Mouse (Mus musculus) adrenal gland, adult 8-10 months (tissue): ENCODE data around the gene Itgb6. TPM values are rescaled to one million over a fixed set of nuclear protein-coding genes. Genes with fewer than 3 reads are reported as not detected.

Experiments
- DNase-seq: peaks from one replicate; pipeline ENCODE4 v3.0.0; 2022
- total RNA-seq, 4 experiments: library from RNA; stranded (reverse); gene quantifications; 2 replicates each; pipeline ENCODE4 v1.2.4; 2022

Itgb6 gene
- total RNA-seq, 4 experiments from 2014 or later, result not detected

DNA sequence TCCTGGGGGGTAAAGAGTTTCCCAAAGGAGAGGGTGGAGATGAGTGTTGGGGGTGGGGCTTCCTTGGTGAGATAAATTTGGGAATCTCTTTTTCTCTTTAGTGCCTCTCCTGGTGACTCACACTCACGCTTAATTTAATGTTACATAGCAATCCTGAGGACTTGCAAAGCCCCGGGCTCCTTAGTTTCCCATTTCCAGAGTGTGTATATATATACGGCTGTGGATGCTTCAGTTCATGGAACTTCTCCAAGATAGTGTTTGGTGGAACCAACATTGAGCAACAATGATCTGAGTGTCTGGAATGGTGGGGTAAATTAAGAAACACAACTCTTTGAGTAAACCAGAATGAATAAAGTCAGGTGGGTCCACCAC, 108.6 kb downstream of the Itgb6 start:
- no peak for DNase-seq

DNA sequence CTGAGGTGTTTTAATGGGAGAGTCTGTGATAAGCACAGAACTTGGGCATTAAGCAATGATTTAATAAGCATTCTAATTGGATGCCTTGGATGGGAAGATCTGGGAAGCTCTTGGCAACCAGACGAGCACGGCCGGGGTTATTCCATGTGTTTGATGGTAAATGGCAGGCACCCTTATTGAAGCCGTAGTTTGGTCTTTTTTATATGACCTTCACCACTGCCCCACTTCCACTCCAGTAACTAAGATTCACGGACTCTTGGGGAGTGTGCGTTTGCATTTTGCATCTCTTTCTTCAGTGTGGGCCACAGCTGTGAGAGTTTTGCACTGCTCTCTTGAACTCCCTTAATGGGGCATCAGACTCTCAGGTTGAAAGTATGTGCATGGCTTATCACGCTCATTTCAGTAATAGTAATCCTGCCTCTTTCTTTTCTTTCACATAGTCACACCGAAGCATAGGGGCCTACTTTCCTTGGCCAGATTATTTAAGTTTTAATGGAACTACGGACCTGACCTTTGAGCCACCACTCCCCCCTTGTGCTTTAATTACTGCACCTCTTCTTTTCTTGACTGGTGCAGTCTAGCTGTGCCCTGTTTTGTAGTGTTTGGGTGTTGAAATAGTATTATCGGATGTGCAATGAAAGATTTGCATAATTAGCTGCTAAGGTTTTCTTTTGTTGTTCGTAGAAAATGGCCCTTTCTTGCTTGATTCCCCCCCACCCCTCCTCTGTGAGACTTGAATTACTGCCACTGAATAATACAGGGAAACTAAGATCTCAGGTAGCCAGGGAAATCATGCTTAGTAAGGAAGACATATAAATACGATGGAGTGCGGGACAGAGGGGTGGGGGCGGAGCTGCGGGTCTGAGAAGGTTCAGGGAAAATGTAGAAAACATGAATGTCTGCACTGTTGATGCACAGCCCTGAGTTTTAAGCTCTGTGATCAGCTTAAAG, 109.3 kb downstream of the Itgb6 start:
- DNase-seq, result no peak

DNA sequence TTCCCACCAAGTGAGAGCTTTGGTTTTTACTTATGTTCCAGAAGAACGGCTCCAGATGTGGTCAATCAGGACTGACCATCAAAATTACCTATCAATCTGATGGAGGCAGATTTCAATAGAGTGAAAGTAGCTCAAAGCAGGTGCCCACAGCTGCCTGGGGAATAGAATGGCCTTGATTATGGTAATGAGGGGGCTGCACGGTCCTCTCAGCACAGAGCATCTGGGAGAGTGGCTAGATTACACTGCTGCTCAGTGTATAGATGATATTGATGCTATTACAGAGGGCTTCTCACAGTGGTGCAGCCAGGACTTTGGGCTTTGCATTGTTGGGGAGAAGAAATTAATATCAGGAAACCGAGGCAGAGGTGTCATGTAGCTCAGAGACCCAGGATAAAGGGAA, 110.8 kb downstream of the Itgb6 start:
- no peak for DNase-seq

DNA sequence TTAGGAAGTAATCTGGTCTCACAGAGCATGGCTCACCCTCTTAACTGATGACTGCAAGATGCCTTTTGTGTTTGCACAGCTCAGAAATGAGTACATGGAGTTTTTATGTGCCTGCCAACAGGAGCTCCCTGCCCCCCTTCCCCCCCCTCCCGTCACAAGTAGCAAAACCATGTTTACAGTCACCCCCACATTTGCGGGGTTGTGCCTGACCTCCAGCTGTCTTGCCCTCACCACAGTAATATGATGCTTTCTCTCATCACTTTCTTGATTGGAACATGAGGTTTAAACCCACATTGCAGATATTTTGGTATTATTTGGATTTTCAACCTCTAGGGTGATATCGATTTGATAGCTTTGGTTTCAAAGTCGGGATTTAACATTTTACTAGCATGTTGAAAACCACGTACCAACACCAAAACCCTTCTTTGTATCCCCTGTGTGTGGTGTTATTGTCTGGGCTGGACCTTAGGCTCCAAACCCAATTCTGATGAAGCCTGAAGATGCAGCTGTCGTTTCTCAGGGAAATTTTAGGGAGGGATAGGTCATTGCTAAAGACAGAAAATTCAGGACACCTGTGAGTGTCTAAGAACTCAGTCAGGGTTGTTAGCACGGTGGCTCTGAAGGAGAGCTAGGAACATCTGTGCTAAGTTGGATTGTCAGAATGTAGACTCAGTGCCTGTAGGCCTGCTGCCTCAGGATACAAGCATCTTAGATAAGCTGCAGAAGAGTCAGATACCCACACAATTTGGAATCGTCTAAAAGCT, 112.8 kb downstream of the Itgb6 start:
- DNase-seq, result no peak

DNA sequence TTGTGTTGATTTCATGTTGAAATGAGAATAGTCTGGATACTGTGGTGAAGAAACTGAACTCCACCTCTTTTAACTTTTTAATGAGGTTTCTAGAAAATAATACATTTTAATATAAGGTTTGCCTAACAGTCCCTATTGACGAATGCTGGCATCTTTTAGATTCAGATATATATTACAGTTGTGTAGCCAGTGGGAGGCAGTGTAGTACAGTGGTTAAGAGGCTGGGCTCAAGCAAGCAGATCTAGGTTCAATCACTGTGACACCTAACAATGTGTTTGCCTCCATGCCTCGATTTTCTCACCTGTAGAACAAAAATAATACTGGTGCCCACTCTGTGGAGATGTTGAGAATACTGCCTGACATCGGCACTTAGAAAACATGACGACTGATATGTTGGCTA, 114.5 kb downstream of the Itgb6 start:
- DNase-seq, result no peak

DNA sequence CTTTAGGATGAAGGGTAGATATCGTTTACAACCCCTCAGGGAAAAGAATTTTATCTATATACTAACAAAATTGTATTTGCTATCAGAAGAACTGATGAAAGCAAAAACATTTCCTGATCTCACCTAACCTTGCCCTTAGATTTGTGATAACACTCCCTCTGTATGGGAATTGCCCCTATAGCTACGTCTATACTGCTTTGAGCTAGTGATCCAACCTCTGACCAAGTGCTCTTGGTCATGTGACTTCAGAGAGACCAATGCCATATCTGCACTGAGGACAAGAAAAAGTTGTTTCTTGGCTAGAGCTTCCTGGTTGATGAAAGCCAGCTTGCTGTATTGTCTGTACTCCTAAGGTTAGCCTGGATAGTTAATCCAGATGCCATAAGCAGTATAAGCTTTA, 121.1 kb downstream of the Itgb6 start:
- no peak for DNase-seq

DNA sequence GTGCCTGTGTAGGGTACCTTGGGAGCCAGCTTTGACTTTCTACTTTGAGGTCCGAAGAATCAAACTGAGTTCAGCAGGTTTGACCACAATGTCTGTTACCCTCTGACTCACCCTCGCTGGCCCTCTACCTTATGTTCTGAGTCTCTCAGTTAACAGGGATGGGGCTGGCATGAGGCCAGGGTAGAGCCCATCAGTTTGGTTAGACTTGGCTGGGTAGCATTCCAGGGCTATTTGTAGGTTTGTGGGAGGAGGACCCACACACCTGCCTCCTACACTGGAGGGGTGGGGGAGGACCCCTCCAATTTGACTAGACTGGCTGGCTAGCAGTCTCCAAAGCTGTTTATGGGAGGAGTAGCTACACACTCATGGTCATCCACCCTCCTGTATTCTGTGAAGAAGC, 121.6 kb downstream of the Itgb6 start:
- DNase-seq, result no peak

DNA sequence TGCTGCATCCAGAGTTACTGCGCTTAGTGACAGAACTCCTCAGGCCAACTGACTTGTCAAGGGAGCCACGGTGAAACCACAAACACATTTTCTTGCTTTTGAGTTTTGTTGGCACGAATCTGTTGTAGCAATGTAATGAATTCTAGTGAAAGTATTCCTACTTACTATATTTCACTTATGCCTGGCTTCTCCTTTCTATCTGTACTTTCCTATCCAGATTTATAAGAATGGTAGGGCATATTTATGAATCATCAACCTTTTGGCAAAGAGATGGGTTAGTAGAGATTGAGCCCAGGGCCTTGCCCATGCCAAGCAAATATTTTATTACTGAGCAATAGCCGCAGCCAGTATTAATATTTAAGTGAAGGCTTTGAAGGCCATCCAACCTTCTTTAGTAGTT, 139.0 kb downstream of the Itgb6 start:
- DNase-seq, result no peak

DNA sequence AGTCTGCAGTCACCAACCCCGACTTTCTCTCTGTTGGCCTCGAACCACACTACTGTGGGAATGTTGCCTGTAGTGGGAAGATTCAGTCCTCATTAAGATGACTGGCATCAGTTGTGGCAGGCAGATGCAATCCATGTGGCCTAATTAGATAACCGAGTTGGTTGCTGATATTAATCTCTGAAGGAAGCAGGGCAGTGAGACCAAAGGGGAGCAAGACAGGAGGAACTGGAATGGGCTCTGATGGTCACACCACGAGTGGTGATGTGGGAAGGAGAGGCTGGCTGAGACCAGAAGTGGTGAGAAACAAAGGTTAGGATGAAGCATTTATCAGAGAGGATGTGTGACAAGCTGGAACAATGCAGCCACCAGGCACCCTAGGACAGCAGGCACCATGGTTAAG, 167.9 kb downstream of the Itgb6 start:
- DNase-seq, result no peak

DNA sequence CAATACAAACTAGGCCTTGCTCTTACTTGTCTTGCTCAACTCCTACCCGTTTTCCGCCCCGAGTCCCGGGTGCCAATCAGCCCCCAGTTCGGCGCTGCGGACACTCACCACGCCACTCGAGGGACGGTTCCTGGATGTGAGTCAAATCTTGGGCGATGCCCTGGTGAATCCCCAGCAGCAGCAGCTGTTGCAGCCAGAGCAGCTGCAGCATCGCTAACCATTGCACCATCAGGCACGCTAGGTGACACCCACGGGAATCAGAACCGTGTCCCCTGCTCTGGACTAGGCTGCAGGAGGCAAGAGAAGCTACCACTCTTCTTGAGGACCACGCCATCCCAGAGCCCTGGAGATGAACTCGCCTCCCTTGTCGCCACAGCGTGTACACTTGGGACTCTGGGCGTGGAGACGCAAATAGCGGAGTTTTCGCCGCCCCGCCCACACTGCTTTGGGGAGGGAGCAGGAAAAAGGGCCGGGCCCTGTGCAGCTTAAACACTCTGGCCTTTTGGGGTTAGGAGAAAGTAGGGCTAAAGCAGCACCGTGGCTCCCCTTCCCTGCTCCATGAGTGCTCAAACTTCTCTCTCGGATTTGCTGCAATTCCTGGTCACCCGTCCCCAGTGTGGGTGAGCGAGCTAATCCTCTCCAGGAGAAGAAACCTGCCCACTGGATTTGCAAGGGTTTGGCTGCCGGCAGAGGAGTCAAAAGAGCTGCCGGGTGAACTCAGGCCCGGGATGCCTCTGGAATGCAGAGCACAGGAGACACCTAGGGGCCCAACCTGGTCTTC, 169.4 kb downstream of the Itgb6 start, which contains the start of gene Pla2r1:
TSS of gene Pla2r1 (minus strand) at position 407 of the 781 bp plus-strand sequence.
- peak; percentile 44 for DNase-seq

DNA sequence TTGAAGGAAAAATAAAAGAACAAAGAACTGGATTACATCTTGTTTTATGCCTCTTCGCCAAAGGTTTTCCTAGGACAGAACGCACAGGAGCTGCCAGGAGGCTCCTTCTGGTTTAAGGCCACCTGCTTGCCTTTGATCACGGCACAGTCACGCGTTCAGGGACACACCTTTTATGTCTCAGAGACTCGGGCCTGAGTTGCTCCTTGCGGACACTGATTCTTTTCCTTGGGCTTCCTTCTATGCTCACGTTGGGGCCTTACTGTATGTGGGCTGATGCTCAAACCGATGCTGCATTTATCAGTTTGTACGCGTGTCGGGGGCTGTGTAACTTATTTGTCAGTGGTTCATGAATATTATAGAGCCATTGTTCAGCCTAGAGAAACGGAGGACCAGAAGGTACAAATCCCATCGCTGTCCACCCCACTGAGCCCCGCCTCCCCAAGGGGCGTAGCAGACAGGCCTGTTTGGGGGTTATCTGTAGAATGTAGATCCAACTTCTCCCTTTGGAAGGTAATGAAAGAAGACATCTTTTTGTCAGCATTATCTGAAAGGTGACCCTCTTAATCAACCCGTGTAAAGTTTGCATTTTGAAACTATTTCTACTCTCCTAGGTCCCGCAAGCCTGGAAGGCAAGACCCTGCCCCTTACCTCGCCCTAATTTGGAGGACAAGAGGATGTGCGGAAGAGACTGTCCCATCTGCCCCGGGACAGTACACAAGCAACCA, 170.1 kb downstream of the Itgb6 start:
- no peak for DNase-seq

DNA sequence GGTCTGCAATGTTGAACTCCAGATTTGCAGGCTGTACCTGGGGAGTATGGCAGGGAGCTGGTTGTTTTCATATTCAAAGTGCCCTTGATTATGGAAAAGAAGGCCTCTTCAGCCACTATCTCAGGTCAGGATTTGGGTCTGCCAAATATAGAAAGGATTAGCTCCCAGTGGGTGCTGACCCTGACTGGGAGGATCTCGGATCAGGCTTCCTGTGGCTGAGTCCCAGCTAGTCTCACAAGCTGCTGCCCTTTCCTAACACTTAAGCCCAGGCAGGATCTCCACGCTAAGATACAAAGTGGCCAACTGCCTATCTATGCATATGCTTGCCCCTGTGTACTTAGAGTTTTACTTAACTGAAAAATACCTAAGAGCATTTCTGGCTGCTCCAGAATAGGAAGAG, 170.8 kb downstream of the Itgb6 start:
- DNase-seq, result no peak

DNA sequence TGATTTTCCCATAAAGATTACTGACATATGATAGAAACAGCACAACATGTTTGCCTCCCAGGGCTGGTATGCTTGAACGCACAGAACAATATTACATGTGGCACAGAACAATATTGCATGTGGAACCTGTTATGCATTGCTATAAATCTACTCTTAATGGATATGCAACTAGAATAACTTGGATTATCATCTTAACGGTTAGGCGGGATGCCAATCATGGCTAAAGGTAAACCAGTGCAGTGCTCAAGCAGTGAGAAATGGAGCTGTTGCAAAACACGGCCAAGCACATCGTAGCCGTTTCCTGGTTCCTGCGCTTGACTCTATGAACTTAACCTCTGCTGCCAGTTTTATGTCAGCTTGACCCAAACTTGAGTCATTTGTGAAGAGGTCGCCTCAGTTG, 171.9 kb downstream of the Itgb6 start:
- no peak for DNase-seq

DNA sequence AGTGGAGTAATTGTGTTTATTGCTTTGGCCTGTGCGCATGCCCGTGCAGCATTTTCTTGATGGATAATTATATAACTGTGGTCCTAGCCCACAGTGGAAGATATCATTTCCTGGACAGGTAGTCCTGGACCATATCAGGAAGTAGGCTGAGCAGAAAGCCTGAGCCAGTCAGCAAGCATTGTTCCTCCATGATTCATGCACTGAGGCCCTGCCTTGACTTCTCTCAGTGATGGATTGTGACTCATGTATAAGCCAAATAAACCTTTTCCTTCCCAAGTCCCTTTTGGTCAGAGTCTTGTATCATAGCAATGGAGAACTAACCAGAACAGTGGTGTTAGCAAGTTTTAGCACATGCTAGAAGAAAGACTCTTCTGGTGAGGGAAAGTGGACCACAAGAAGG, 172.6 kb downstream of the Itgb6 start:
- DNase-seq, result no peak

Other genes with a start within 250 kb of the Itgb6 start
- gene Pla2r1, start 169.3 kb downstream of the Itgb6 start, total RNA-seq, result 10 to 100 TPM in 1 of 4 experiments, 1 to 10 TPM in 3; 3.9 to 12.5 (median 6.5) TPM
- 10 to 100 TPM; 40.6 to 71.6 (median 53.7) TPM for gene Rbms1, start 240.5 kb upstream of the Itgb6 start, total RNA-seq